Mouse (Mus musculus): ENCODE data around the gene Nxn.
A peak's percentile ranks its signal among the peaks of the same experiment; 100 is the strongest.

- TF ChIP-seq CTCF (IDR thresholded peaks at IDR 0.05; ENCODE audit: extremely low read depth, insufficient read depth, low read length) = peak; percentile 44; the same call in 1 of the 2 replicates
- TF ChIP-seq POLR2A (IDR thresholded peaks at IDR 0.05; ENCODE audit: extremely low read depth, insufficient read depth, low read length) = no peak
Observed at GRCm38 (mm10) chr11:76410826-76411225, 11.9 kb upstream of the Nxn start.

Data from cortical plate, adult 2 months (tissue).